8 mouse cellular contexts compared by ENCODE assay signal in genomic region chr1:120154232-120154631, GRCm38 (mm10). TPM values are rescaled to one million over a fixed set of nuclear protein-coding genes. Genes with fewer than 3 reads are reported as not detected.
DNase-seq lines count a peak whose midpoint lies in the region; ATAC-seq and TF ChIP-seq lines count a peak whose summit lies in the region.
"Had no signal": no experiment of that assay in that cellular context is flagged by ENCODE, and none has a peak within 500 bp of the region (broad histone marks: within the 10 kb centered on the region; RNA-seq: fewer than 3 reads in every experiment).

No protein-coding gene starts in this region.

- H3K4me3 ChIP-seq in intestine, postnatal 0 days (ENCODE audit: low read depth, low read length), result no peak overlapping the region
- no peak overlapping the region for H3K4me3 ChIP-seq in intestine, embryonic 15.5 days (replicated peaks)
- H3K4me3 ChIP-seq: erythroblast, embryonic 14.5 days had no signal

- no peak for ATAC-seq in intestine, postnatal 0 days
- no peak for ATAC-seq in intestine, embryonic 15.5 days

- H3K9ac ChIP-seq in intestine, postnatal 0 days (ENCODE audit: low read depth, low read length), result no peak overlapping the region
- H3K9ac ChIP-seq in intestine, embryonic 15.5 days, result no peak overlapping the region

- H3K9me3 ChIP-seq in intestine, postnatal 0 days (ENCODE audit: control insufficient read depth), result no peaks in the 10 kb centered on the region
- H3K9me3 ChIP-seq in intestine, embryonic 15.5 days, result no peaks in the 10 kb centered on the region

- no peak overlapping the region for H3K27ac ChIP-seq in intestine, postnatal 0 days (ENCODE audit: low read depth, low read length)
- H3K27ac ChIP-seq in intestine, embryonic 15.5 days, result no peak overlapping the region

- H3K4me2 ChIP-seq in intestine, postnatal 0 days (replicated peaks; ENCODE audit: low read depth), result no peak overlapping the region
- no peak overlapping the region for H3K4me2 ChIP-seq in intestine, embryonic 15.5 days (replicated peaks)

- DNase-seq in urinary bladder, postnatal 14 days (ENCODE audit: low spot score), result peak; percentile 36
- no peak for DNase-seq in urinary bladder, adult 2 months (ENCODE audit: low spot score)
- DNase-seq in adrenal gland, postnatal 14 days, result peak; percentile 70
- peak; percentile 42 for DNase-seq in induced T-regulatory cell, adult 2 months (ENCODE audit: low read depth)
- peak; percentile 13 for DNase-seq in skeletal muscle tissue, adult 2 months (ENCODE audit: low read depth, low spot score)

- no peaks in the 10 kb centered on the region for H3K27me3 ChIP-seq in intestine, postnatal 0 days (replicated peaks; ENCODE audit: control insufficient read depth, insufficient read depth, low read length)
- H3K27me3 ChIP-seq in intestine, embryonic 15.5 days (replicated peaks), result no peaks in the 10 kb centered on the region

- no peaks in the 10 kb centered on the region for H3K4me1 ChIP-seq in intestine, postnatal 0 days (replicated peaks; ENCODE audit: control insufficient read depth, insufficient read depth, low read length)
- no peaks in the 10 kb centered on the region for H3K4me1 ChIP-seq in intestine, embryonic 15.5 days (replicated peaks)

- TF ChIP-seq CTCF in intestine, postnatal 0 days (IDR thresholded peaks at IDR 0.05; ENCODE audit: low read depth), result peak; percentile 74

- H3K36me3 ChIP-seq in intestine, postnatal 0 days (ENCODE audit: control insufficient read depth, insufficient read depth), result no peaks in the 10 kb centered on the region
- no peaks in the 10 kb centered on the region for H3K36me3 ChIP-seq in intestine, embryonic 15.5 days

RNA-seq across cellular contexts. Expression of gene 3110009E18Rik, which starts 33.2 kb away (rescaled TPM):
- polyA plus RNA-seq in intestine, postnatal 0 days (2015; fragmentation: Nextera tagmentation; extraction: Ambion mirVana), result 8.2 and 8.7 TPM in 2 replicates
- 15.6 and 18.4 TPM in 2 replicates for polyA plus RNA-seq in intestine, embryonic 15.5 days (2015; fragmentation: Nextera tagmentation; extraction: Ambion mirVana)
- polyA plus RNA-seq in urinary bladder, adult 2 months (2012; rRNA removed), result 8.1 and 9.5 TPM in 2 replicates
- 8.8 and 10.7 TPM in 2 replicates for total RNA-seq in adrenal gland, postnatal 14 days (2021)
- polyA plus RNA-seq: erythroblast, embryonic 14.5 days had no signal

RNA-seq across cellular contexts. Expression of gene Dbi, which starts 33.4 kb away (rescaled TPM):
- 3,066 and 3,164 TPM in 2 replicates for polyA plus RNA-seq in intestine, postnatal 0 days (2015; fragmentation: Nextera tagmentation; extraction: Ambion mirVana)
- polyA plus RNA-seq in intestine, embryonic 15.5 days (2015; fragmentation: Nextera tagmentation; extraction: Ambion mirVana), result 1,422 and 1,510 TPM in 2 replicates
- polyA plus RNA-seq in urinary bladder, adult 2 months (2012; rRNA removed), result 364 and 515 TPM in 2 replicates
- total RNA-seq in adrenal gland, postnatal 14 days (2021), result 891 and 1,093 TPM in 2 replicates
